Mouse (Mus musculus) brain, embryonic 14.5 days (tissue): ENCODE data around the gene Piezo1.

Source experiments
- CTCF ChIP-seq: fragments of 200-500 bp; IDR thresholded peaks from 2 replicates; pipeline ENCODE4 v1.5.1; 2012; ENCODE audit warnings: inconsistent platforms, mild to moderate bottlenecking, moderate library complexity, borderline replicate concordance; ENCODE audit not compliant: insufficient read depth, insufficient read length; ENCODE audit errors: extremely low read depth
- POLR2A ChIP-seq: fragments of 200-500 bp; IDR thresholded peaks from 2 replicates; pipeline ENCODE4 v1.6.1; 2012; ENCODE audit warnings: mild to moderate bottlenecking, inconsistent platforms, borderline replicate concordance; ENCODE audit not compliant: poor library complexity, insufficient read depth, insufficient read length, severe bottlenecking; ENCODE audit errors: extremely low read depth

- TF ChIP-seq CTCF (no peak), POLR2A (no peak)
These were observed 19.8 kb downstream of the Piezo1 start for GRCm38 (mm10) chr8:122531312-122531711.
